Mouse (Mus musculus): ENCODE measurements around the gene Adamts18. TPM values are rescaled to one million over a fixed set of nuclear protein-coding genes. Genes with fewer than 3 reads are reported as not detected.

The Adamts18 gene
- polyA plus RNA-seq, 1 experiment from 2014 or later = 14.3 TPM

GRCm38 (mm10) chr8:113791061-113791460, 57.5 kb downstream of the Adamts18 start:
- no peak for ATAC-seq
- H3K27ac ChIP-seq = no peak overlapping the region
- no CpG with 5 or more reads among the region's 3 CpGs for WGBS
- no peak overlapping the region for H3K4me2 ChIP-seq
- no peaks in the 10 kb centered on the region for H3K4me1 ChIP-seq
- no peaks in the 10 kb centered on the region for H3K27me3 ChIP-seq
- no peak overlapping the region for H3K4me3 ChIP-seq
- no peaks in the 10 kb centered on the region for H3K9me3 ChIP-seq (replicated peaks)
- no peaks in the 10 kb centered on the region for H3K36me3 ChIP-seq (ENCODE audit: poor library complexity, severe bottlenecking)
- no peak overlapping the region for H3K9ac ChIP-seq

DNA sequence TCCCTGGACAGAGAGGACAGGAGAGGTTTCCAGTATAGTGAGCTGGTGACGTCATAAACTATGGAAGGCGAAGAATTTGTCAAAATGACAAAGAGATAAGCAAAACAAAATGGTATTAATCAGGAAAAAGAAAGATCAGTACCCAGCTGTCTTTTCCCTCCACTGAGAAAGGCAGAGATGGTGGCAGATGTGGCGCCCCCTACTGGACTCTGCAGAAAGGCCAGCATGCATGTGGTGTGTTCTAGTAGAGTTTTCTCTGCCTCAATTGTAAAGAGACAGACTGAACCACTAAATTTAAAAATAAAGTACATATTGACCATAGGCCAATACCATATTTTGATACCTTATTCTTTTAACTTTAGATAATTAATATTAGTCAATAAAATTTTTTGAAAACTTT, 64.8 kb downstream of the Adamts18 start:
- Histone ChIP-seq H3K4me3 (no peak overlapping the region), H3K9me3 (replicated peaks) (no peaks in the 10 kb centered on the region), H3K27me3 (no peaks in the 10 kb centered on the region), H3K27ac (no peak overlapping the region), H3K36me3 (ENCODE audit: poor library complexity, severe bottlenecking) (no peaks in the 10 kb centered on the region), H3K9ac (no peak overlapping the region), H3K4me1 (no peaks in the 10 kb centered on the region), H3K4me2 (no peak overlapping the region)
- WGBS = no CpG with 5 or more reads among the region's 3 CpGs
- no peak for ATAC-seq

- no peak overlapping the region for H3K9ac ChIP-seq
- no peaks in the 10 kb centered on the region for H3K9me3 ChIP-seq (replicated peaks)
- no peaks in the 10 kb centered on the region for H3K27me3 ChIP-seq
- no peaks in the 10 kb centered on the region for H3K36me3 ChIP-seq (ENCODE audit: poor library complexity, severe bottlenecking)
- no peak overlapping the region for H3K4me3 ChIP-seq
- ATAC-seq = no peak
- no peak overlapping the region for H3K27ac ChIP-seq
- H3K4me2 ChIP-seq = no peak overlapping the region
- no peaks in the 10 kb centered on the region for H3K4me1 ChIP-seq
- WGBS = 27% methylated on average over 2 of the region's 2 CpGs
Measured at GRCm38 (mm10) chr8:113781554-113781953, 67.0 kb downstream of the Adamts18 start.

GRCm38 (mm10) chr8:113775361-113775760, 73.2 kb downstream of the Adamts18 start:
- Histone ChIP-seq H3K4me3 (no peak overlapping the region), H3K36me3 (ENCODE audit: poor library complexity, severe bottlenecking) (peaks cover 9% of the 10 kb centered on the region; the same call in 1 of the 2 replicates), H3K4me2 (no peak overlapping the region), H3K9ac (no peak overlapping the region), H3K9me3 (replicated peaks) (no peaks in the 10 kb centered on the region), H3K27me3 (no peaks in the 10 kb centered on the region), H3K4me1 (no peaks in the 10 kb centered on the region), H3K27ac (no peak overlapping the region)
- 78% methylated on average over 6 of the region's 6 CpGs for WGBS
- ATAC-seq = no peak

DNA sequence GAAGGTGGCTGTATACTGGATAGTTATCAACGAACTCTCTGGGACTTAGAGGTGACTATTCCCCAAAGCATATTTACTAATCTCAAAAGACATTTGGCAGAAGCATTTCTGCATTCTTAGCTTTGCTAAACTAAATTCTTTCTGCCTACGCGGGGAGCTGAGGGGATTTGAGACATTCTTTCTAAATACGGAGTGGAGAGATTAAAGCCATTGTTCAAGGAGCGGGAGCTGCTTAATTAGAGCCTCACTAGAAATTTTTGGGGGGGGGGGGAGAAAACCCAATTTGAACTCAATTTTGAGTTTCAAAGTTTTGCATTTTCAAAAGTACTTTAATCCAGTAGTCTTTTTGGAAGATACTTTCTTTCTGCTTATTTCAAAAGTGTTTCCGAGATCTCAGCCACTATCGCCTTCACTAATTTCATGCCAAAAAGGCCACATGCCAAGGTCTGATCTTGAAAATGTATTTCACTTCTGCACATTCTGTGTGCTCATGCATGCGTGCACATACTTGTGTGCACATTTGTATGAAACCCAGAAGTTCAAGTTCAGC, 79.6 kb downstream of the Adamts18 start:
- Histone ChIP-seq H3K4me3 (no peak overlapping the region), H3K4me2 (no peak overlapping the region), H3K4me1 (peaks cover 9% of the 10 kb centered on the region; the same call in 1 of the 2 replicates), H3K27ac (no peak overlapping the region), H3K36me3 (ENCODE audit: poor library complexity, severe bottlenecking) (peaks cover 16% of the 10 kb centered on the region; the same call in 1 of the 2 replicates), H3K9ac (no peak overlapping the region), H3K27me3 (no peaks in the 10 kb centered on the region), H3K9me3 (replicated peaks) (no peaks in the 10 kb centered on the region)
- no peak for ATAC-seq
- WGBS = 17% methylated on average over 8 of the region's 8 CpGs

GRCm38 (mm10) chr8:113765121-113765520, 83.4 kb downstream of the Adamts18 start:
- Histone ChIP-seq H3K36me3 (ENCODE audit: poor library complexity, severe bottlenecking) (0 out of 2 replicates have a peak, but pooled peaks cover 5% of the 10 kb centered on the region), H3K4me1 (peaks cover 9% of the 10 kb centered on the region; the same call in 1 of the 2 replicates), H3K27me3 (no peaks in the 10 kb centered on the region), H3K9ac (no peak overlapping the region), H3K27ac (no peak overlapping the region), H3K4me3 (no peak overlapping the region), H3K9me3 (replicated peaks) (no peaks in the 10 kb centered on the region), H3K4me2 (no peak overlapping the region)
- WGBS = 83% methylated on average over 4 of the region's 4 CpGs
- no peak for ATAC-seq

DNA sequence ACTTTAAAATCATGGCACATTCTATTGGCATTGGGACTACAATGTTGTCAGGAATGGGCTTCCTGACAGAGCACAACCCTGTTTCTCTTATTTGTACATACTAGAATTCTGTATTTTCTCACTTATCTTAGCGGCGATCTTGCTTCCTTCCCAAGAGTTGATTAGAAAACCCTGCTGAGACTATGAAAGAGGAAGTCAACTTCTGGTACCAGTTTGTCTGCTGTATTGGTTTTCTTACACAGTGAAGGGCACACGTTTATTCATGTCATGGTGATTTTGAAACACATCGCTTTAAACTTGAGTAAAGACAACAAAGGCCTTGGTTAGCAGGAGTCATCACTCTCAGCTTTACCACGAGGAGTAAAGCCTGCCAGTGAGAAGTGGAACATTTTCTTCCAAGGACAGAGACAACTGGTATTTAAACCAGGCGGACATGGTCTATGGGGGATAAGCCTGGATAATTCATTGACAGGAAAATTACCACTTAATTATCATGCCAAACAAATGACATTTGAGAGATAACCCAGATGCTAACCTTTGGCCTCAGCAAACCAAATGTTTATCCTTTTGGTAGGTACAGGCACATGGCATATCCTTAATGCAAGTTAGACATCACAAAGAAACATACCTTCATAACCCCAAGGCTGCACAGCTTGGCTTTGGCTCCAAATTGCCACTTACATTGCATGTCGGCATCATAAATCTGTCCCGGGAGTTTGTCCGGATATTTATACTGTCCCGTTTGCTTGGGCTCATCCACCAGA, 84.8 kb downstream of the Adamts18 start:
- Histone ChIP-seq H3K9me3 (replicated peaks) (no peaks in the 10 kb centered on the region), H3K27me3 (no peaks in the 10 kb centered on the region), H3K9ac (no peak overlapping the region), H3K4me1 (peaks cover 2% of the 10 kb centered on the region; the same call in 1 of the 2 replicates), H3K27ac (no peak overlapping the region), H3K36me3 (ENCODE audit: poor library complexity, severe bottlenecking) (0 out of 2 replicates have a peak, but pooled peaks cover 5% of the 10 kb centered on the region), H3K4me3 (no peak overlapping the region), H3K4me2 (no peak overlapping the region)
- 85% methylated on average over 10 of the region's 10 CpGs for WGBS
- no peak for ATAC-seq

DNA sequence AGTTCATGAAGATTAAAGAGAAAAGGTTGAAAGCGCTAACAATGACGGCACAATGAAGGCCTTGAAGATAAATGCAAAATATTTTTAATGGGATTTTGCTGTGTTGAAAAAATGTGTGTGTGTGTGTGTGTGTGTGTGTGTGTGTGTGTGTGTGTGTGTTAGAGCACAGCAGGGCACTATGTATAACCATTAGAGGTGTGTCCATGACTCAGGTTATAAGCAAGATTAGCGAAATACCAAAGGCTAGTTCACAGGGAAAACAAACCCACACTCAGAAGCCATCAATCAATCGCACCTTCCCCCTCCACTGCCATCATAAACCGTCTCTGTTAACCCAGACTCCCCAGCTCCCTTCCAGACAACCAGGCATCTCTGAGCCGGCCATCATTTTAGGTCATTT, 86.4 kb downstream of the Adamts18 start:
- Histone ChIP-seq H3K4me1 (no peaks in the 10 kb centered on the region), H3K9me3 (replicated peaks) (no peaks in the 10 kb centered on the region), H3K4me2 (no peak overlapping the region), H3K36me3 (ENCODE audit: poor library complexity, severe bottlenecking) (0 out of 2 replicates have a peak, but pooled peaks cover 5% of the 10 kb centered on the region), H3K4me3 (no peak overlapping the region), H3K27me3 (no peaks in the 10 kb centered on the region), H3K27ac (no peak overlapping the region), H3K9ac (no peak overlapping the region)
- 89% methylated on average over 6 of the region's 6 CpGs for WGBS
- no peak for ATAC-seq

DNA sequence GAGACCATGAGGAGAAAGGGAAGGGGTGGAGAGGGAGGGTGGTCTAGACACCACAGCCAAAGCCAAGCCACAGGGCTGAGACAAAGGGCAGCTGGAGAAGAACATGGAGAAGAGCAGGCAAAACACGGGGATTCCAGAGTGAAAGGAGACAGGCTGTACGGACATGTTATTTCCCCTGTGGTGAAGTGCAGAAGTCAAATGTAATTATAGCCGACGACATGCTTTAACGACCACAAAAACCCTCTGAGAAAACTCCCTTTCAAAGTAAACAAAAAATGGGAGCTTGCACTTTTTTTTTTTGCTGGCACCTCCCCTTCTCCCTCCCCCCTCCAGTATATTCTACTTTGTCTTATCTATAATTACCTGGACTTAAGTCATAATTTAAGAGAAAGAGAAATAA, 92.7 kb downstream of the Adamts18 start:
- WGBS = 60% methylated on average over 5 of the region's 5 CpGs
- no peak overlapping the region for H3K27ac ChIP-seq
- H3K4me1 ChIP-seq = no peaks in the 10 kb centered on the region
- no peaks in the 10 kb centered on the region for H3K27me3 ChIP-seq
- no peak overlapping the region for H3K4me2 ChIP-seq
- no peak for ATAC-seq
- no peaks in the 10 kb centered on the region for H3K9me3 ChIP-seq (replicated peaks)
- no peak overlapping the region for H3K9ac ChIP-seq
- no peak overlapping the region for H3K4me3 ChIP-seq
- H3K36me3 ChIP-seq (ENCODE audit: poor library complexity, severe bottlenecking) = no peaks in the 10 kb centered on the region

GRCm38 (mm10) chr8:113753153-113753552, 95.4 kb downstream of the Adamts18 start:
- Histone ChIP-seq H3K4me3 (no peak overlapping the region), H3K9me3 (replicated peaks) (no peaks in the 10 kb centered on the region), H3K36me3 (ENCODE audit: poor library complexity, severe bottlenecking) (no peaks in the 10 kb centered on the region), H3K4me2 (no peak overlapping the region), H3K27me3 (no peaks in the 10 kb centered on the region), H3K27ac (no peak overlapping the region), H3K9ac (no peak overlapping the region), H3K4me1 (no peaks in the 10 kb centered on the region)
- WGBS = 96% methylated on average over 2 of the region's 2 CpGs
- no peak for ATAC-seq

GRCm38 (mm10) chr8:113752349-113752748, 96.2 kb downstream of the Adamts18 start:
- no peaks in the 10 kb centered on the region for H3K4me1 ChIP-seq
- no peaks in the 10 kb centered on the region for H3K9me3 ChIP-seq (replicated peaks)
- no peaks in the 10 kb centered on the region for H3K36me3 ChIP-seq (ENCODE audit: poor library complexity, severe bottlenecking)
- H3K4me3 ChIP-seq = no peak overlapping the region
- H3K4me2 ChIP-seq = no peak overlapping the region
- H3K27ac ChIP-seq = no peak overlapping the region
- ATAC-seq = no peak
- H3K9ac ChIP-seq = no peak overlapping the region
- 87% methylated on average over 3 of the region's 3 CpGs for WGBS
- H3K27me3 ChIP-seq = no peaks in the 10 kb centered on the region

- Histone ChIP-seq H3K9ac (no peak overlapping the region), H3K27ac (no peak overlapping the region), H3K4me2 (no peak overlapping the region), H3K27me3 (no peaks in the 10 kb centered on the region), H3K36me3 (ENCODE audit: poor library complexity, severe bottlenecking) (peaks cover 16% of the 10 kb centered on the region), H3K4me1 (no peaks in the 10 kb centered on the region), H3K9me3 (replicated peaks) (no peaks in the 10 kb centered on the region), H3K4me3 (no peak overlapping the region)
- ATAC-seq = no peak
- WGBS = 87% methylated on average over 9 of the region's 9 CpGs
Measured at GRCm38 (mm10) chr8:113735496-113736060, 113.0 kb downstream of the Adamts18 start.

Measured in forebrain, embryonic 13.5 days (tissue).